Mouse (Mus musculus): ENCODE measurements around the gene Map7d1. TPM values are rescaled to one million over a fixed set of nuclear protein-coding genes. Genes with fewer than 3 reads are reported as not detected.

Gene Map7d1
- polyA plus RNA-seq, 1 experiment from 2014 or later, result 59.8 TPM

DNA sequence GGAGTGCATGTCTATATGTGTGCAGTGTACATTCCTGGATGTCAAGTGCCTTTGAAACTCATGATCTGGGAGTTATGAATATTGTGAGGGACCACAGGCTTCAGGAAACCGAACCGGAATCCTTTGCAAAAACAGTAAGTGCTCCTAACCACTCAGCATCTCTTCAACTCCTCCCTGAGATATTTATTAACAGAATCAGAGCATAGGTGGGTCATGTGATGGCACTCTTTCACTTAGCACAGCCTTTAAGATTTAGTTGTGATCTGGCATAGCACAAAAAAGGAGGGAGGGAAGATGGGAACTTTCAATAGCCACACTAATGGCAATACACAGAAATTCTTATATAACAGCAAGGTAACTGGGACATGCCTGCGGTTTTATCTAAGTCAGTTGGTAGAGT is 69.0 kb downstream of the Map7d1 start:
- no peaks in the 10 kb centered on the region for H3K9me3 ChIP-seq (ENCODE audit: control insufficient read depth, low read length)
- H3K36me3 ChIP-seq (ENCODE audit: control insufficient read depth, insufficient read depth, low read length), result peaks cover 7% of the 10 kb centered on the region; the same call in 1 of the 2 replicates
- no peak overlapping the region for H3K4me2 ChIP-seq (ENCODE audit: low read length)
- H3K4me3 ChIP-seq (ENCODE audit: low read length), result no peak overlapping the region
- no peak overlapping the region for H3K9ac ChIP-seq (ENCODE audit: low read depth, low read length)
- ATAC-seq, result no peak
- H3K27me3 ChIP-seq (replicated peaks; ENCODE audit: control insufficient read depth, insufficient read depth, low read length), result no peaks in the 10 kb centered on the region
- H3K4me1 ChIP-seq (ENCODE audit: control insufficient read depth, insufficient read depth, low read depth, low read length), result no peaks in the 10 kb centered on the region
- 98% methylated on average over 3 of the region's 3 CpGs for WGBS
- no peak overlapping the region for H3K27ac ChIP-seq (ENCODE audit: low read depth, low read length)

DNA sequence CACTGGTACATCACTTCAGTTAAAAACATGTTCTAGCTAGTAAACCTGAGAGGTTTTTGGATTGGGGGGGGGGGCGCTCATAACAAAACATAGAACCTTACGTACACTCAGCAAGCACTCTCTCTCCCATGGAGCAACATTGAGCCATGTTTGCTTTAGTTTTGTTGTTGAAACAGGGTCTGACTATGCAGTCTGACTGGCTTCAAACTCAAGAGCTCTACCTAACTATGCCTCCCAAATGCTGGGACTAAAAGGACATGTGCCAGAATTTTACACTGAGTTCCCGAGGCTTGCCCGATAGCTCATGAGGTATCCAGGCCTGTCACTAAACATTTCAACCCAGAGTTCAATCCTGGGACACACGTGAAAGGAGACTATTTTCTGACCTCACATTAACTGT is 73.1 kb downstream of the Map7d1 start:
- WGBS, result 94% methylated on average over 5 of the region's 5 CpGs
- Histone ChIP-seq H3K36me3 (ENCODE audit: control insufficient read depth, insufficient read depth, low read length) (0 out of 2 replicates have a peak, but pooled peaks cover 3% of the 10 kb centered on the region), H3K4me3 (ENCODE audit: low read length) (no peak overlapping the region), H3K4me2 (ENCODE audit: low read length) (no peak overlapping the region), H3K27ac (ENCODE audit: low read depth, low read length) (no peak overlapping the region), H3K9ac (ENCODE audit: low read depth, low read length) (no peak overlapping the region), H3K9me3 (ENCODE audit: control insufficient read depth, low read length) (no peaks in the 10 kb centered on the region), H3K27me3 (replicated peaks; ENCODE audit: control insufficient read depth, insufficient read depth, low read length) (no peaks in the 10 kb centered on the region), H3K4me1 (ENCODE audit: control insufficient read depth, insufficient read depth, low read depth, low read length) (peaks cover 2% of the 10 kb centered on the region; the same call in 1 of the 2 replicates)
- ATAC-seq, result no peak

Other genes with a start within 250 kb of the Map7d1 start
- gene Csf3r, start 231.8 kb downstream of the Map7d1 start, polyA plus RNA-seq (2015; fragmentation: Nextera tagmentation; extraction: Ambion mirVana), result 0.57 and 0.68 TPM in 2 replicates
- gene Mrps15, start 209.4 kb downstream of the Map7d1 start, polyA plus RNA-seq (2015; fragmentation: Nextera tagmentation; extraction: Ambion mirVana), result 134 and 138 TPM in 2 replicates
- 42.5 and 42.9 TPM in 2 replicates for gene Oscp1, start 197.8 kb downstream of the Map7d1 start, polyA plus RNA-seq (2015; fragmentation: Nextera tagmentation; extraction: Ambion mirVana)
- 51.3 and 55.8 TPM in 2 replicates for gene Lsm10, start 159.7 kb downstream of the Map7d1 start, polyA plus RNA-seq (2015; fragmentation: Nextera tagmentation; extraction: Ambion mirVana)
- gene Stk40, start 152.4 kb downstream of the Map7d1 start, polyA plus RNA-seq (2015; fragmentation: Nextera tagmentation; extraction: Ambion mirVana), result 29.5 and 34.3 TPM in 2 replicates
- gene Eva1b, start 108.6 kb downstream of the Map7d1 start, polyA plus RNA-seq (2015; fragmentation: Nextera tagmentation; extraction: Ambion mirVana), result 11.8 and 13.7 TPM in 2 replicates
- gene Sh3d21, start 92.9 kb downstream of the Map7d1 start, polyA plus RNA-seq (2015; fragmentation: Nextera tagmentation; extraction: Ambion mirVana), result 1.3 and 1.5 TPM in 2 replicates
- gene Thrap3, start 53.6 kb downstream of the Map7d1 start, polyA plus RNA-seq (2015; fragmentation: Nextera tagmentation; extraction: Ambion mirVana), result 107 and 120 TPM in 2 replicates
- gene Trappc3, start 6.0 kb upstream of the Map7d1 start, polyA plus RNA-seq (2015; fragmentation: Nextera tagmentation; extraction: Ambion mirVana), result 179 and 199 TPM in 2 replicates
- 5.8 and 6.8 TPM in 2 replicates for gene Col8a2, start 30.4 kb upstream of the Map7d1 start, polyA plus RNA-seq (2015; fragmentation: Nextera tagmentation; extraction: Ambion mirVana)
- gene Adprhl2, start 65.4 kb upstream of the Map7d1 start, polyA plus RNA-seq (2015; fragmentation: Nextera tagmentation; extraction: Ambion mirVana), result 83.1 and 84.1 TPM in 2 replicates
- gene Tekt2, start 69.3 kb upstream of the Map7d1 start, polyA plus RNA-seq (2015; fragmentation: Nextera tagmentation; extraction: Ambion mirVana), result 11.8 and 13.5 TPM in 2 replicates
- gene Ago3, start 173.2 kb upstream of the Map7d1 start, polyA plus RNA-seq (2015; fragmentation: Nextera tagmentation; extraction: Ambion mirVana), result 12.4 and 17.5 TPM in 2 replicates
- gene Ago1, start 212.2 kb upstream of the Map7d1 start, polyA plus RNA-seq (2015; fragmentation: Nextera tagmentation; extraction: Ambion mirVana), result 8.3 and 8.4 TPM in 2 replicates